Mouse (Mus musculus): ENCODE results near the gene Fam185a.

GRCm38 (mm10) chr5:21386432-21386831 lies 38.3 kb upstream of the Fam185a start:
- no peak for TF ChIP-seq CTCF (IDR thresholded peaks at IDR 0.05; ENCODE audit: low read depth, low read length)
- no peak for TF ChIP-seq POLR2A (IDR thresholded peaks at IDR 0.05; ENCODE audit: insufficient read depth, low read length)
- no peak for TF ChIP-seq EP300 (IDR thresholded peaks at IDR 0.05; ENCODE audit: insufficient read depth, low read depth, low read length)
